Mouse (Mus musculus) ovary, adult 18-20 months (tissue): Measurements from ENCODE around the gene Pbrm1.

ENCODE experiments used
- DNase-seq: peaks from one replicate; pipeline ENCODE4 v3.0.0; 2022; ENCODE audit warnings: low spot score, mixed read lengths

Pbrm1 gene

GRCm38 (mm10) chr14:31166827-31167226 is 147.9 kb downstream of the Pbrm1 start:
- DNase-seq, result no peak

GRCm38 (mm10) chr14:31168425-31168824 is 149.5 kb downstream of the Pbrm1 start, which contains the start of gene Stab1:
TSS of gene Stab1 (minus strand) at chr14:31168641.
- DNase-seq, result no peak

- DNase-seq, result no peak
These were observed 150.6 kb downstream of the Pbrm1 start for GRCm38 (mm10) chr14:31169508-31169907.

- DNase-seq, result no peak
These were observed 152.0 kb downstream of the Pbrm1 start for GRCm38 (mm10) chr14:31170963-31171362.
